Mouse (Mus musculus): Measurements from ENCODE around the gene Klhl18. TPM values are rescaled to one million over a fixed set of nuclear protein-coding genes. Genes with fewer than 3 reads are reported as not detected.
"Not testable (repeated sequence)": the region's sequence is repeated elsewhere in the genome, so short reads cannot be mapped to it uniquely, and the experiment has no call there.

The Klhl18 gene
- polyA plus RNA-seq, 1 experiment from 2014 or later = 8.7 TPM

- H3K36me3 ChIP-seq (ENCODE audit: control insufficient read depth, insufficient read depth, low read length); H3K9me3 ChIP-seq (ENCODE audit: control insufficient read depth, low read length); H3K27me3 ChIP-seq (ENCODE audit: control insufficient read depth, insufficient read depth, low read length); H3K4me3 ChIP-seq (ENCODE audit: control insufficient read depth in 1 of 2, insufficient read depth in 1 of 2, low read depth in 1 of 2, low read length in 2 of 2); H3K27ac ChIP-seq (replicated peaks in 1 of 2; ENCODE audit: control insufficient read depth in 1 of 2, insufficient read depth in 1 of 2, low read depth in 2 of 2, low read length in 2 of 2); H3K4me2 ChIP-seq (ENCODE audit: low read length); H3K9ac ChIP-seq (ENCODE audit: low read length); ATAC-seq (ENCODE audit: insufficient number of reproducible peaks, insufficient read depth, low FRiP score, low read depth): not testable (repeated sequence)
- WGBS = 93% methylated on average over 4 of the region's 4 CpGs
- peaks cover 5 to 15% of the 10 kb centered on the region in 2 experiments for H3K4me1 ChIP-seq (ENCODE audit: control insufficient read depth in 2 of 2, insufficient read depth in 2 of 2, low read length in 2 of 2)
Observed at GRCm38 (mm10) chr9:110403240-110403639, 73.3 kb downstream of the Klhl18 start.

DNA sequence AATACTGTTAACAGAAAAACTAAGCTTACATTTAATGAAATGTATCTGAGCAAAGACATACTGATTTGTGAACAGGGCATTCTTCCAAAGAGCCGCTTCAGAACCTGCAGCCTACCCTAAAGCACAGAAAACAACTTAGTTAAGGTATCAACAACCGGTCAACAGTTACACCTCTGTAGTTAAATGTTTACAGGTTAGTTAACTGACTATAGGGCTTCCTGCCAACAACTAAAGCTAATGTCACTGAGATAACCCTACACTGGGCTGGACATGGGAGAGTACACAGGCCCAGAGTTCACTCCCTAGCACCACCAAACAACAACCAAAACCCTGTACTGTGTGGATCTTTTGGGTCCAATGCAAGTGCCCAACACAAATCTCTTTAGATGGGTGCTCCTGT, 73.8 kb downstream of the Klhl18 start:
- no peak overlapping the region for H3K4me3 ChIP-seq (ENCODE audit: control insufficient read depth in 1 of 2, insufficient read depth in 1 of 2, low read depth in 1 of 2, low read length in 2 of 2)
- H3K27ac ChIP-seq (replicated peaks in 1 of 2; ENCODE audit: control insufficient read depth in 1 of 2, insufficient read depth in 1 of 2, low read depth in 2 of 2, low read length in 2 of 2) = no peak overlapping the region
- no peak overlapping the region for H3K9ac ChIP-seq (ENCODE audit: low read length)
- ATAC-seq (ENCODE audit: insufficient number of reproducible peaks, insufficient read depth, low FRiP score, low read depth) = no peak
- no peaks in the 10 kb centered on the region for H3K27me3 ChIP-seq (ENCODE audit: control insufficient read depth, insufficient read depth, low read length)
- peaks cover 8% of the 10 kb centered on the region for H3K36me3 ChIP-seq (ENCODE audit: control insufficient read depth, insufficient read depth, low read length)
- 96% methylated on average over 2 of the region's 2 CpGs for WGBS
- peaks cover 5 to 15% of the 10 kb centered on the region in 2 experiments for H3K4me1 ChIP-seq (ENCODE audit: control insufficient read depth in 2 of 2, insufficient read depth in 2 of 2, low read length in 2 of 2)
- no peaks in the 10 kb centered on the region for H3K9me3 ChIP-seq (ENCODE audit: control insufficient read depth, low read length)
- H3K4me2 ChIP-seq (ENCODE audit: low read length) = no peak overlapping the region

DNA sequence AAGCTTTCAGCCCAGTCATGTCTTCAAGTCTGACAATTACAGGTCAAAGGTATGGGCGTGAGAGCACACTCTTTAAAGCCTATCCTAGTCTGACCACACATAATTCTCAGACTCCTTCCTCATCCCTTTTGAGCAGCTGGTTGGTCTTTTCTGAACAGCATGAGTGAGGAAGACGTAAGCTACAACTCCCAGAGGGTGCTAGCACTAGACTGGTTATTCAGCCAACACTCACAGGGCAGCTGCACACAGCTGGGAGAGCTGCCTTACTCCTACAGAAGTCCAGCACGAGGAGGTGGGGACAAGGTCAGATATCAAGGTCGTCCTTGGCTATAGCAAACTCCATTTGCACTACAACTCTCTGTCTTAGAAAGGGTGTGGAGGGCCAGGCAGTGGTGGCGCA, 75.8 kb downstream of the Klhl18 start:
- H3K9ac ChIP-seq (ENCODE audit: low read length) = no peak overlapping the region
- H3K4me3 ChIP-seq (ENCODE audit: control insufficient read depth in 1 of 2, insufficient read depth in 1 of 2, low read depth in 1 of 2, low read length in 2 of 2) = no peak overlapping the region
- H3K36me3 ChIP-seq (ENCODE audit: control insufficient read depth, insufficient read depth, low read length) = peaks cover 26% of the 10 kb centered on the region
- peaks cover 0 to 6% of the 10 kb centered on the region in 2 experiments; a peak in 2 of 4 replicates for H3K4me1 ChIP-seq (ENCODE audit: control insufficient read depth in 2 of 2, insufficient read depth in 2 of 2, low read length in 2 of 2)
- WGBS = 64% methylated on average over 5 of the region's 5 CpGs
- no peak; the same call in 1 of the 2 replicates for ATAC-seq (ENCODE audit: insufficient number of reproducible peaks, insufficient read depth, low FRiP score, low read depth)
- no peak overlapping the region for H3K4me2 ChIP-seq (ENCODE audit: low read length)
- no peak overlapping the region for H3K27ac ChIP-seq (replicated peaks in 1 of 2; ENCODE audit: control insufficient read depth in 1 of 2, insufficient read depth in 1 of 2, low read depth in 2 of 2, low read length in 2 of 2)
- no peaks in the 10 kb centered on the region for H3K27me3 ChIP-seq (ENCODE audit: control insufficient read depth, insufficient read depth, low read length)
- no peaks in the 10 kb centered on the region for H3K9me3 ChIP-seq (ENCODE audit: control insufficient read depth, low read length)

DNA sequence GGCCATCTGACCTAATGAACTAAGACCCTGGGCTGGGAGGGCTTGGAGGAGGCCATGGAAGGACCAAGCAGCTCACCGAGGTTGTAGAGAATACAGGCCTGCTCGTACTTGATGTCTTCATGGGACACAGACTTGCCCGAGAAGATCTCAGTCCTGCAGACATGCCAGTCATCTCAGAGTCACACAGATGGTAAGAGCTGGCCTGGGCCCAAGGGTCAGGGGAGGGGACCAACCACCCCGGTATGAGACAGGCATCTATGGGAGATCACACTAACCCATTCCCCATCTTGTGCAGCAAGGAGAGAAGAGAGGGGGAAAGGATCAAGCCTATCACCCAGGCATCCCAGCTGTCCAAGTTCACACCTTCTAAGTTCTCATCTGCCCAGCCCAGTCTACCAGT, 83.2 kb downstream of the Klhl18 start:
- 90% methylated on average over 4 of the region's 4 CpGs for WGBS
- Histone ChIP-seq H3K27me3 (ENCODE audit: control insufficient read depth, insufficient read depth, low read length) (no peaks in the 10 kb centered on the region), H3K36me3 (ENCODE audit: control insufficient read depth, insufficient read depth, low read length) (peaks cover 91% of the 10 kb centered on the region)

DNA sequence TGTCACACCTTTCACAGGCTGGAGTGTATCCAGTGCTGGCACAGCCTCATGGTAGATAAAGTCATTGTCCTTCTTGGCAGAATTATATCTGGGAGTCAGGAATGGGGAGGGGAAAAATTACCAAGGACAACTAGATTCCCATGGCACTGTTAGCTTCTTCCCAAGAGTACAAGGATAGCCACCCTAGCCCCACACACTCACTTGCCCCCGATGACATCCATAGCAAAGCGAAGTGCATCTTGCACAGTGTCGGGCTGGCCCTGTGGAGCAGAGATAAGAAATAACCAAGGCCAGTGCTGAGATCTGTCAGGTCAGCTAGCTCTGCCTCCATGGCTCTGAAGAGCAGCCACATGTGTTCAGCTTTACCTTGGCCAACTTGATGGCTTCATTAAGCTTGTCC, 85.7 kb downstream of the Klhl18 start:
- no peaks in the 10 kb centered on the region for H3K27me3 ChIP-seq (ENCODE audit: control insufficient read depth, insufficient read depth, low read length)
- H3K4me2 ChIP-seq (ENCODE audit: low read length) = no peak overlapping the region
- WGBS = 80% methylated on average over 3 of the region's 3 CpGs
- peaks cover 94% of the 10 kb centered on the region for H3K36me3 ChIP-seq (ENCODE audit: control insufficient read depth, insufficient read depth, low read length)
- no peak overlapping the region for H3K9ac ChIP-seq (ENCODE audit: low read length)
- no peaks in the 10 kb centered on the region for H3K4me1 ChIP-seq (ENCODE audit: control insufficient read depth in 2 of 2, insufficient read depth in 2 of 2, low read length in 2 of 2)
- no peaks in the 10 kb centered on the region for H3K9me3 ChIP-seq (ENCODE audit: control insufficient read depth, low read length)
- H3K27ac ChIP-seq (replicated peaks in 1 of 2; ENCODE audit: control insufficient read depth in 1 of 2, insufficient read depth in 1 of 2, low read depth in 2 of 2, low read length in 2 of 2) = no peak overlapping the region
- H3K4me3 ChIP-seq (ENCODE audit: control insufficient read depth in 1 of 2, insufficient read depth in 1 of 2, low read depth in 1 of 2, low read length in 2 of 2) = no peak overlapping the region
- ATAC-seq (ENCODE audit: insufficient number of reproducible peaks, insufficient read depth, low FRiP score, low read depth) = no peak

More for the DNA sequence above, 83.2 kb downstream of the Klhl18 start:
- no peaks in the 10 kb centered on the region for H3K4me1 ChIP-seq (ENCODE audit: control insufficient read depth in 2 of 2, insufficient read depth in 2 of 2, low read length in 2 of 2)
- no peaks in the 10 kb centered on the region for H3K9me3 ChIP-seq (ENCODE audit: control insufficient read depth, low read length)
- no peak overlapping the region for H3K27ac ChIP-seq (replicated peaks in 1 of 2; ENCODE audit: control insufficient read depth in 1 of 2, insufficient read depth in 1 of 2, low read depth in 2 of 2, low read length in 2 of 2)
- H3K9ac ChIP-seq (ENCODE audit: low read length) = no peak overlapping the region
- H3K4me2 ChIP-seq (ENCODE audit: low read length) = no peak overlapping the region
- ATAC-seq (ENCODE audit: insufficient number of reproducible peaks, insufficient read depth, low FRiP score, low read depth) = no peak
- H3K4me3 ChIP-seq (ENCODE audit: control insufficient read depth in 1 of 2, insufficient read depth in 1 of 2, low read depth in 1 of 2, low read length in 2 of 2) = no peak overlapping the region

DNA sequence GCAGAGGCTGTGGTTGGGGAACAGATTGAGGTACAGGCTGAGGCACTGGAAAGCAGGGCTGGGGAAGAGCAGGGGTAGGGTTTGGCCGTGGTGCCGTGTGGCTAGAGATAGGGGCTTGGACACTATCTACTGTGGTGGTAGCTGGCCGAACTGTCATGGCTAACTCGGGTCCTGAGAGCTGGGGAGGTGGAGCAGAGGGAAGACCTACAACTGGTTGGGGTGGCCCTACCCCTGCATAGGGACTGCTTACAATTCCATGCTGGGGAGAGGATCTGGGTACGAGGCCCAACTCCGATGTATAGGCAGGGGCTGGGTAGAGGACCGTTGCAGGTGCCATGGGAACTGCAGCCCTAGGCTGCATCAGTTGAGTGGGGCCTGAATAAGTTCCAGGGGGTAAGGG, 88.5 kb downstream of the Klhl18 start:
- Histone ChIP-seq H3K27me3 (ENCODE audit: control insufficient read depth, insufficient read depth, low read length) (no peaks in the 10 kb centered on the region), H3K4me2 (ENCODE audit: low read length) (no peak overlapping the region), H3K9me3 (ENCODE audit: control insufficient read depth, low read length) (no peaks in the 10 kb centered on the region), H3K4me3 (ENCODE audit: control insufficient read depth in 1 of 2, insufficient read depth in 1 of 2, low read depth in 1 of 2, low read length in 2 of 2) (no peak overlapping the region), H3K27ac (replicated peaks in 1 of 2; ENCODE audit: control insufficient read depth in 1 of 2, insufficient read depth in 1 of 2, low read depth in 2 of 2, low read length in 2 of 2) (no peak overlapping the region), H3K36me3 (ENCODE audit: control insufficient read depth, insufficient read depth, low read length) (peaks cover 99% of the 10 kb centered on the region), H3K4me1 (ENCODE audit: control insufficient read depth in 2 of 2, insufficient read depth in 2 of 2, low read length in 2 of 2) (no peaks in the 10 kb centered on the region), H3K9ac (ENCODE audit: low read length) (no peak overlapping the region)
- no peak for ATAC-seq (ENCODE audit: insufficient number of reproducible peaks, insufficient read depth, low FRiP score, low read depth)
- WGBS = 91% methylated on average over 7 of the region's 7 CpGs

DNA sequence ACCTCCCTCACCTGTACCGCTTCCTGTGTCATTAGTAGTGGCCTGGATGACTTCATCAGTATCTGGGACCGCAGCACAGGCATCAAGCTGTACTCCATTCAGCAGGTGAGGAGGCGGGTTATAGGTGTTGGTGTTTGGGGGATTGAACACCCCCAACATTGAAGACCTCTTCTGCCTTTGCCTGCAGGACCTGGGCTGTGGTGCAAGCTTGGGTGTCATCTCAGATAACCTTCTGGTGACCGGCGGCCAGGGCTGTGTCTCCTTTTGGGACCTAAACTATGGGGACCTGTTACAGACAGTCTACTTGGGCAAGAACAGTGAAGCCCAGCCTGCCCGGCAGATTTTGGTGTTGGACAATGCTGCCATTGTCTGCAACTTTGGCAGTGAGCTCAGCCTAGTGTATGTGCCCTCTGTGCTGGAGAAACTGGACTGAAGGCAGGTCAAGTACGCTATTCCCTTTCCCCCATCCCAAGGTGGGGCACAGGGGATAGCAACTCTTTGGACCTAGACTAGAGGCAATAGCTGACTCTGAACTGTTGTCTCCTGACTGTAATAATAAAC, 92.0 kb downstream of the Klhl18 start:
- no peak overlapping the region for H3K27ac ChIP-seq (replicated peaks in 1 of 2; ENCODE audit: control insufficient read depth in 1 of 2, insufficient read depth in 1 of 2, low read depth in 2 of 2, low read length in 2 of 2)
- H3K4me1 ChIP-seq (ENCODE audit: control insufficient read depth in 2 of 2, insufficient read depth in 2 of 2, low read length in 2 of 2) = peaks cover 0 to 6% of the 10 kb centered on the region in 2 experiments; a peak in 1 of 4 replicates
- no peak overlapping the region for H3K4me3 ChIP-seq (ENCODE audit: control insufficient read depth in 1 of 2, insufficient read depth in 1 of 2, low read depth in 1 of 2, low read length in 2 of 2)
- ATAC-seq (ENCODE audit: insufficient number of reproducible peaks, insufficient read depth, low FRiP score, low read depth) = no peak
- H3K9ac ChIP-seq (ENCODE audit: low read length) = no peak overlapping the region
- no peaks in the 10 kb centered on the region for H3K9me3 ChIP-seq (ENCODE audit: control insufficient read depth, low read length)
- H3K4me2 ChIP-seq (ENCODE audit: low read length) = no peak overlapping the region
- peaks cover 72% of the 10 kb centered on the region for H3K36me3 ChIP-seq (ENCODE audit: control insufficient read depth, insufficient read depth, low read length)
- H3K27me3 ChIP-seq (ENCODE audit: control insufficient read depth, insufficient read depth, low read length) = no peaks in the 10 kb centered on the region
- WGBS = 83% methylated on average over 7 of the region's 7 CpGs

DNA sequence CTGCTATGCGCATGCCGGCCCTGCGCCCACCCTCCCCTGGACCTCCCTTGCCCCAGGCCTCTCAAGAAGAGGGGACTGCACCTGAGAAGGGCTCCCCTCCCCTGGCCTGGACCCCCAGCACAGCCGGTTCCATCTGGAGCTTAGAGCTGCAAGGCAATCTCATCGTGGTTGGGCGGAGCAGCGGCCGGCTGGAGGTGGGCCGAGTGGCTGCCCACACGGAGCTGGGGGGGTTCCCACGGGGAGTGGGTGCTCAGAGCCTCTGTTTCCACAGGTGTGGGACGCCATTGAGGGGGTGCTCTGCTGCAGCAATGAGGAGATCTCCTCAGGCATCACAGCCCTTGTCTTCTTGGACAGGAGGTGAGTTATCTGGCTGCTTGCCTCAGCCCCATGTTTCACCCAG, 95.2 kb downstream of the Klhl18 start:
- H3K4me3 ChIP-seq (ENCODE audit: control insufficient read depth in 1 of 2, insufficient read depth in 1 of 2, low read depth in 1 of 2, low read length in 2 of 2) = no peak overlapping the region
- WGBS = 67% methylated on average over 12 of the region's 12 CpGs
- H3K36me3 ChIP-seq (ENCODE audit: control insufficient read depth, insufficient read depth, low read length) = peaks cover 69% of the 10 kb centered on the region
- H3K9me3 ChIP-seq (ENCODE audit: control insufficient read depth, low read length) = no peaks in the 10 kb centered on the region
- H3K27me3 ChIP-seq (ENCODE audit: control insufficient read depth, insufficient read depth, low read length) = no peaks in the 10 kb centered on the region
- peaks cover 0 to 6% of the 10 kb centered on the region in 2 experiments; a peak in 1 of 4 replicates for H3K4me1 ChIP-seq (ENCODE audit: control insufficient read depth in 2 of 2, insufficient read depth in 2 of 2, low read length in 2 of 2)
- no peak overlapping the region for H3K27ac ChIP-seq (replicated peaks in 1 of 2; ENCODE audit: control insufficient read depth in 1 of 2, insufficient read depth in 1 of 2, low read depth in 2 of 2, low read length in 2 of 2)
- ATAC-seq (ENCODE audit: insufficient number of reproducible peaks, insufficient read depth, low FRiP score, low read depth) = no peak
- peak overlapping the region; percentile 58; the same call in 1 of the 2 replicates for H3K4me2 ChIP-seq (ENCODE audit: low read length)
- H3K9ac ChIP-seq (ENCODE audit: low read length) = no peak overlapping the region
